Mouse (Mus musculus): Measurements from ENCODE around the gene Gal3st2. TPM values are rescaled to one million over a fixed set of nuclear protein-coding genes. Genes with fewer than 3 reads are reported as not detected.
"Not testable (repeated sequence)": the region's sequence is repeated elsewhere in the genome, so short reads cannot be mapped to it uniquely, and the experiment has no call there.

The Gal3st2 gene
- total RNA-seq, 2 experiments from 2014 or later = 0.78 TPM; not detected in 1

DNA sequence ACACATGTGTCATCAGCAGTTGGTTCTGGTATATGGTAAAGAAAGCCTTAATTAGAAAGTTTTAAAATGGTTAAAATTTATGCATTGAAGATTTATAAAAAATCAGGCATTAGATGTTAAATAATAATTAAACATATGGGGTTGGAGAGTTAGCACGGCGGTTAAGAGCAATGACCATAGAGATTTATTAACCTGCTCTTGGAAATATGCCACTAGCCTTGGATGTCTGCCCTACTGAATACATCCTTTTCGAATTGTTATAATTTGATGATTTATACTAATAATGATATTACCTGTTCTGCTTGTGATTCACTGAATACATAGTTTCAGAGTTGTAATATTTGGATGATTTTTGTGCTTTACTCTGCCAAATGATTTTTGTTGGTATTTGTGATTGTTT, 3.1 kb upstream of the Gal3st2 start:
- DNase-seq (ENCODE audit: low spot score in 2 of 2) = no peak

DNA sequence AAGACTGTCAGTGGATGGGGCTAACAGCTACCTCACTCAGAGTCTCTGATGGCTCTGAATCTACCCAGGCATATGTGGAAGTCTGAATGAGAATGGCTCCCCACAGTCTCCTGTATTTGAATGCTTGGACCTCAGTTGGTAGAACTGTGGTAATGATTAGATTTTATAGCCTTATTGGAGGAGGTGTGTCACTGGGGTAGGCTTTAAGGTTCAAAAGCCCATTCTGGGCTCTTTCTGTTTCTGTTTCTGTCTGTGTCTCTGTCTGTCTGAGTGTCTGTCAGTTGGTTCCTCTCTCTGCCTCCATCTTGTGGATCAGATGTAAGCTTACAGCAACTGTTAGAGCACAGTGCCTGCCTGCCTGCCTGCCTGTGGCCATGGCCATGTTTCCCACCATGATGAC, 1.5 kb upstream of the Gal3st2 start:
- DNase-seq (ENCODE audit: low spot score in 2 of 2) = no peak

DNA sequence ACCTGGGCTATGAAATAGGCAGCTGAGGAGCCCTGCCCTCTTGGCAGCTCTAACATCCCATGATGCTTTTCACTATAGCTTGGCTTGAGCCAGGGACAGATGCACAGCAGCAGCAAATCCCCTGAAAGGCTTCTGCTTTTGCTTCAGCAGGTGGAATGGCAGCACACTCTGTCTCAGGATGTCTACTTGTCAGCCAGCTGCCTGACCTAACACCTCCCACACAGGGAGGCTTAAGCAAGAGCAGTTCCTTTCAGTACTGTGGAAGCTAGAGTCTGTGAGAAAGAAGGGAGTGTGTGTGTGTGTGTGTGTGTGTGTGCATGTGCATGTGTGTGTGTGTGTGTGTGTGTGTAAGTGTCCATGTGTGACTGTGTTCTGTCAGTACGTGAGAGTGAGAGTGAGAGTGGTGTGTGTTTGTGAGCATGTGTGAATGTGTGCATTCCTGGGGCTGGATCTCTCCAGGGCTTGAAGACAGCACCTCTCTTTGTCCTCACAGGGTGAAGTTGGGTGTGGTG, 10.5 kb downstream of the Gal3st2 start:
- not testable (repeated sequence) for DNase-seq (ENCODE audit: low spot score in 2 of 2)

- DNase-seq (ENCODE audit: low spot score in 2 of 2) = not testable (repeated sequence)
Measured at GRCm38 (mm10) chr1:93874405-93874804, 13.3 kb downstream of the Gal3st2 start.

- DNase-seq (ENCODE audit: low spot score in 2 of 2) = not testable (repeated sequence)
Measured at GRCm38 (mm10) chr1:93881778-93882177, 20.7 kb downstream of the Gal3st2 start.

- DNase-seq (ENCODE audit: low spot score in 2 of 2) = not testable (repeated sequence)
Measured at GRCm38 (mm10) chr1:93890936-93891335, 29.8 kb downstream of the Gal3st2 start.

GRCm38 (mm10) chr1:93897395-93897794, 36.3 kb downstream of the Gal3st2 start:
- DNase-seq (ENCODE audit: low spot score in 2 of 2) = not testable (repeated sequence)

DNA sequence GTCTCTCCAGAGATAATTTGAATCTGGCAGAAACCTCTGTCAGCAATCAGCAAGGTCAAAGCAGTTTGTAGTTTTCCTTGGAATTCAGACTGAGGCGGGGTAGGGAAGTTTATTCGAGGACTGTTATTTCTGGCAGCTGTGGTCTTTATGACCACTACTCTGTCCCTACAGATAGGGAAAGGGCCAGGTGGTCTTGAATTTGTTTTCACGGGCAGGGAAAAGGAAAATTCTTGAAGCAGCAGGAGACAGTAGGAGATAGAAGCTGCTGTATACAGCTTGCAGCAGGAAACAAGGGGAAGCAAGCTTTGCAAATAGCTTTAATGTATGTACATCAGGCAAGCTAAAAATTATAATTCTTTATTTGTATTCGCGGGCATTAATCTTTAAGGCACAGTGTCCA, 40.2 kb downstream of the Gal3st2 start:
- DNase-seq (ENCODE audit: low spot score in 2 of 2) = not testable (repeated sequence)

GRCm38 (mm10) chr1:93906690-93907089, 45.6 kb downstream of the Gal3st2 start:
- DNase-seq (ENCODE audit: low spot score in 2 of 2) = not testable (repeated sequence)

GRCm38 (mm10) chr1:93908977-93909586, 48.0 kb downstream of the Gal3st2 start:
- not testable (repeated sequence) for DNase-seq (ENCODE audit: low spot score in 2 of 2)

DNA sequence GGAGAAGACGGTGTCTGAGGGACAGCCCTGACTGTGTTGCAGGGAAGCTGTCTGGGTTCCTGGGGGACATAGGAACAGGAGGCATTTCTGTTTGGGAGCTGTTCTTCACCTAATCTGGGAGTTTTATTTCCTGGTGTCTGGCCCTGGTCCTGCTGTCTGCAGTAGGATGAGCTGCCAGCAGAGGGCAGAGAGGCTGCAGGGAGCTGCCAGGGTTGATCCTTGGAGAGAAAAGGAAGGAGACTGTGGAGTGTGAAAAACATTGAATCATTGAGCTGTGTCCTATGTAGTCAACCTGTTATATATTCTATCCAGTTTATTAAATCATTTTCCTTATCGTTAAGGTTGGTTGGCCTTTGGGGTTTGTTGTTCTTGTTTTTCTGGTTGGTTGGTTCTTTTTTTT, 50.8 kb downstream of the Gal3st2 start:
- DNase-seq (ENCODE audit: low spot score in 2 of 2) = not testable (repeated sequence)

DNA sequence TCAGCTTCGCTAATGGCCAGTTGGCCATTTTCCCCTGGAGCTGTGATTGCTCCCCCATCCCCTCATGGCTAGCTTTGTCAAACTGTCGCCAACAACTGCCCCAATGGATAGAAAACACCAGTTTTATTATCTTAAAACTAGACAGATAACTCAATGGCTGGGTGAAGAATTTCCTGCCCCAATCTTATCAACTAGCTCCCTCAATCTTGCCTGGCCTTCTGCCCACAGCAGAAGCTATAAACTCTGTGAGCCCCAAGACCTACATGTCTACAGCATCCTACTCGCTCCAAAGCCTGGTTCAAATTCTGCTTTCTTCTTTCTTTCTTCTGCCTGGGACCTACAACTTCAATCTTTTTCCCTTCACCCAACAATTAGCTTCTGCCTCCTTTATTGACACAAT, 56.1 kb downstream of the Gal3st2 start:
- DNase-seq (ENCODE audit: low spot score in 2 of 2) = not testable (repeated sequence)

DNA sequence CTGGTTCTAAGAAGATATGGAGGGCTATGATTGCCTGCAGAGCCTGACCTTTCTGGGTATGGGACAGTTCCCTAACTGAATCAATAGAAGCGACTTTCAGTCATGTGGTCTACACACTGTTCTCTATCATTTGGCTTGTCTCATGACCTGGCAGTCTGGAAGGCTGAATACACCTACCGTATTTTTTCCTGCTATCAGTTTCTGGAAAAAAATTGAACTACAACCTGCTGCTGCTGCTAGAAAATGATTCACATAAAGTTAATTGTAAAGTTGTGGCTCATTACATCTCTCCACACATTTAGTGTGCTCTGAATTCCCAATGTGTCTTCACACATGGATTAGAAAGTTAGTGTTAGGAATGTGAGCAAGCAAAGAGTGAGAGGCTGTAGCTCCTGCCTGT, 56.9 kb downstream of the Gal3st2 start, which contains the start of gene Gal3st2b:
TSS of gene Gal3st2b (plus strand) at position 301 of the 400 bp plus-strand sequence.
- not testable (repeated sequence) for DNase-seq (ENCODE audit: low spot score in 2 of 2)

- DNase-seq (ENCODE audit: low spot score in 2 of 2) = not testable (repeated sequence)
Measured at GRCm38 (mm10) chr1:93918775-93919174, 57.7 kb downstream of the Gal3st2 start.

DNA sequence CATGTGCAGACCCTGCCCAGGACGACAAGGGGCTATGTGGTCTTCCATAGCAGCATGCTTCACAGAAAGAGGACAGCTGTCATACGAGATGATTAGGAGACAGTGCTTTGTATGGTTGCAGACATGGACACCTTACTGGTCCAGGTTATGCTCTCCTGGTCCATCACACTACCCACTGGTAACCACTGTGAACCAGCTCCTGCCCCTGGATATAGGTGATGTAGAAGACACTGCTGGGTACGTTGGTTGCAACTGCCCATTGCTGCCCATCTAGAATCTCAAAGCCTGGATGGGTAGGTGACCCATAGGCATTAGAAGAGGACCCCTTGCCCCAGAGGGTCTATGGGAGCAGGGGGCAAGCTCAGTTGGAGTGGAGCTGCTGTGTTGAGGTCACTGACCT, 58.2 kb downstream of the Gal3st2 start:
- DNase-seq (ENCODE audit: low spot score in 2 of 2) = not testable (repeated sequence)

GRCm38 (mm10) chr1:93922609-93923008, 61.5 kb downstream of the Gal3st2 start:
- DNase-seq (ENCODE audit: low spot score in 2 of 2) = not testable (repeated sequence)

DNA sequence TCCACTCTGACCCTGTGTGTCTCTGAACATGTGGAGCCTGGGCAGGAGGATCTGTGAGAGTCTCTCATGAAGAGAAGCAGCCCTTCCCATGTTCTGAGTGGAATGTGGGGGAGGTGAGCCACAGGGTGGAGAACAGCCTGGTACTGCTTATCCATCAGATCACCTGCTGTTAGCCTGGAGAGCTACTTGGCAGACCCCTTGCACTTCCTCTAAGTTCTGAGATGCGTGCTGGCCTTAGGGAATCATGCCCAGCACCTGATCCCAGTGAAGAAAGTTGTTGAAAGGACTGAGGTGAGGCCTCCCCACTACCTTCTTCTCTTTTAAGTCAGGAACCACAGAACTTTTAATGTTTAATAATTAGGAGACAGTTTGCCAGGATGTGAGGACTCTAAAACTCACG, 62.0 kb downstream of the Gal3st2 start:
- DNase-seq (ENCODE audit: low spot score in 2 of 2) = not testable (repeated sequence)

Other genes with a start within 250 kb of the Gal3st2 start
- 100 to 1,000 TPM; 389 to 405 TPM for gene Stk25, start 202.6 kb upstream of the Gal3st2 start, total RNA-seq (2021)
- 10 to 100 TPM; 85.2 to 95.5 TPM for gene Bok, start 175.6 kb upstream of the Gal3st2 start, total RNA-seq (2021)
- 10 to 100 TPM; 68.8 to 72.9 TPM for gene Atg4b, start 109.8 kb upstream of the Gal3st2 start, total RNA-seq (2021)
- 10 to 100 TPM; 30.9 to 31.7 TPM for gene Thap4, start 106.4 kb upstream of the Gal3st2 start, total RNA-seq (2021)
- 10 to 100 TPM; 56.8 to 64.0 TPM for gene Dtymk, start 59.4 kb upstream of the Gal3st2 start, total RNA-seq (2021)
- 10 to 100 TPM in 1 of 2 experiments, 1 to 10 TPM in 1; 9.0 to 11.1 TPM for gene Ing5, start 57.3 kb upstream of the Gal3st2 start, total RNA-seq (2021)
- 10 to 100 TPM; 16.5 to 16.6 TPM for gene D2hgdh, start 36.4 kb upstream of the Gal3st2 start, total RNA-seq (2021)
- gene Gal3st2b, start 57.0 kb downstream of the Gal3st2 start, total RNA-seq (2021) = under 1 TPM; 0.30 to 0.60 TPM
- gene Gal3st2c, start 129.2 kb downstream of the Gal3st2 start, total RNA-seq (2021) = under 1 TPM; 0.05 TPM
- gene Neu4, start 159.1 kb downstream of the Gal3st2 start, total RNA-seq (2021) = 10 to 100 TPM; 22.6 to 25.3 TPM
- gene Pdcd1, start 191.2 kb downstream of the Gal3st2 start, total RNA-seq (2021) = not detected